Mouse (Mus musculus) kidney, embryonic 14.5 days (tissue): ENCODE data around the gene Ncbp1. TPM values are rescaled to one million over a fixed set of nuclear protein-coding genes. Genes with fewer than 3 reads are reported as not detected.

Experiments
- ATAC-seq: fragments of 200-750 bp; cut with Nextera tagmentation; 2 replicates; pipeline ENCODE4 v1.8.0; 2017; ENCODE audit warnings: moderate number of reproducible peaks, mild to moderate bottlenecking, moderate TSS enrichment, moderate library complexity; ENCODE audit not compliant: low FRiP score, low TSS enrichment
- H3K27ac ChIP-seq: fragments of 300-500 bp; sonication (generic); 2 replicates; pipeline ENCODE4 v1.5.1; 2014; ENCODE audit warnings: low read depth, mild to moderate bottlenecking, low read length, moderate library complexity, mixed read lengths
- H3K27me3 ChIP-seq: fragments of 300-500 bp; sonication (generic); 2 replicates; pipeline ENCODE4 v1.6.1; 2014; ENCODE audit warnings: mild to moderate bottlenecking, low read length; ENCODE audit not compliant: control insufficient read depth, insufficient read depth
- H3K36me3 ChIP-seq: fragments of 300-500 bp; sonication (generic); 2 replicates; pipeline ENCODE4 v1.6.1; 2014; ENCODE audit warnings: low read length, mixed read lengths; ENCODE audit not compliant: control insufficient read depth, insufficient read depth
- H3K4me1 ChIP-seq: fragments of 300-500 bp; sonication (generic); 2 replicates; pipeline ENCODE4 v1.6.1; 2014; ENCODE audit warnings: low read length, mixed read lengths; ENCODE audit not compliant: control insufficient read depth, insufficient read depth
- H3K4me2 ChIP-seq: fragments of 300-500 bp; sonication (generic); replicated peaks from 2 replicates; pipeline ENCODE4 v1.6.1; 2014; ENCODE audit warnings: low read depth, mild to moderate bottlenecking, low read length
- H3K4me3 ChIP-seq: fragments of 300-500 bp; sonication (generic); 2 replicates; pipeline ENCODE4 v1.5.1; 2014; ENCODE audit warnings: mild to moderate bottlenecking, low read length
- H3K9ac ChIP-seq: fragments of 300-500 bp; sonication (generic); 2 replicates; pipeline ENCODE4 v1.6.1; 2014; ENCODE audit warnings: low read depth, mild to moderate bottlenecking, low read length, moderate library complexity
- H3K9me3 ChIP-seq: fragments of 300-500 bp; sonication (generic); 2 replicates; pipeline ENCODE4 v1.6.1; 2016; ENCODE audit warnings: low read length; ENCODE audit not compliant: control insufficient read depth
- WGBS: fragments of 180-500 bp; shearing (Covaris S2); extraction: QIAGEN DNeasy Blood & Tissue Kit; methylation state at CpG from one replicate; pipeline ENCODE4 v1.1.7; 2014; 5-methylcytosine and 5-hydroxymethylcytosine counted together
- polyA plus RNA-seq: library from polyadenylated mRNA; unstranded; fragments of >200 nt; fragmentation: Nextera tagmentation; extraction: Ambion mirVana; gene quantifications from 2 replicates; pipeline ENCODE4 v1.2.1, GENCODE M21; 2014

Gene Ncbp1
- polyA plus RNA-seq, 1 experiment from 2014 or later, result 106 TPM

GRCm38 (mm10) chr4:46202562-46203126 is 64.2 kb downstream of the Ncbp1 start:
- Histone ChIP-seq H3K4me3 (peak overlapping the region; percentile 26; the same call in 1 of the 2 replicates), H3K4me2 (peak overlapping the region; percentile 52), H3K4me1 (peaks cover 4% of the 10 kb centered on the region; the same call in 1 of the 2 replicates), H3K9me3 (peaks cover 2% of the 10 kb centered on the region; the same call in 1 of the 2 replicates), H3K36me3 (no peaks in the 10 kb centered on the region), H3K9ac (no peak overlapping the region), H3K27me3 (peaks cover 13% of the 10 kb centered on the region; the same call in 1 of the 2 replicates), H3K27ac (no peak overlapping the region)
- 6% methylated on average over 23 of the region's 23 CpGs for WGBS
- ATAC-seq, result peak; percentile 36

- Histone ChIP-seq H3K27me3 (no peaks in the 10 kb centered on the region), H3K36me3 (no peaks in the 10 kb centered on the region), H3K9ac (no peak overlapping the region), H3K4me3 (no peak overlapping the region), H3K4me2 (no peak overlapping the region), H3K4me1 (no peaks in the 10 kb centered on the region), H3K9me3 (no peaks in the 10 kb centered on the region), H3K27ac (no peak overlapping the region)
- ATAC-seq, result no peak
- 86% methylated on average over 3 of the region's 3 CpGs for WGBS
These were observed 82.7 kb downstream of the Ncbp1 start for GRCm38 (mm10) chr4:46221090-46221489.

Other genes starting within 250 kb of the Ncbp1 start
- 0.16 and 0.80 TPM in 2 replicates for gene Ccdc180, start 248.3 kb upstream of the Ncbp1 start, polyA plus RNA-seq
- 8.8 and 19.0 TPM in 2 replicates for gene Tdrd7, start 173.3 kb upstream of the Ncbp1 start, polyA plus RNA-seq
- 5.2 and 5.3 TPM in 2 replicates for gene Tmod1, start 99.7 kb upstream of the Ncbp1 start, polyA plus RNA-seq
- 23.5 and 46.0 TPM in 2 replicates for gene Tstd2, start 81 bp downstream of the Ncbp1 start, polyA plus RNA-seq
- gene Xpa, start 57.7 kb downstream of the Ncbp1 start, polyA plus RNA-seq, result 23.8 and 24.3 TPM in 2 replicates
- gene Foxe1, start 205.0 kb downstream of the Ncbp1 start, polyA plus RNA-seq, result not detected in 2 replicates